Mouse (Mus musculus): Measurements from ENCODE around the gene Tyms. TPM values are rescaled to one million over a fixed set of nuclear protein-coding genes. Genes with fewer than 3 reads are reported as not detected.
A peak's percentile ranks its signal among the peaks of the same experiment; 100 is the strongest.

Tyms gene
- polyA plus RNA-seq, 1 experiment from 2014 or later = 224 TPM

GRCm38 (mm10) chr5:30012726-30013503 lies 60.5 kb downstream of the Tyms start, which contains the start of gene Il6:
TSS of gene Il6 (plus strand) at chr5:30013114.
- ATAC-seq (ENCODE audit: insufficient number of reproducible peaks, low FRiP score, low TSS enrichment, low read depth) = peak; percentile 69; the same call in 1 of the 2 replicates
- H3K4me3 ChIP-seq = no peak within 1 kb of the TSS
- 41% methylated on average over 16 of the region's 16 CpGs for WGBS
- H3K27me3 ChIP-seq = no peaks in the 10 kb centered on the region
- H3K36me3 ChIP-seq = no peaks in the 10 kb centered on the region
- no peaks in the 10 kb centered on the region for H3K9me3 ChIP-seq
- no peak within 1 kb of the TSS for H3K4me2 ChIP-seq
- no peak within 1 kb of the TSS for H3K27ac ChIP-seq
- peaks cover 4% of the 10 kb centered on the region for H3K4me1 ChIP-seq
- no peak within 1 kb of the TSS for H3K9ac ChIP-seq

Other genes starting within 250 kb of the Tyms start
- 0.17 and 0.72 TPM in 2 replicates for gene Il6, start 60.5 kb downstream of the Tyms start, polyA plus RNA-seq (2015; fragmentation: Nextera tagmentation; extraction: Ambion mirVana)
- gene Garem2, start 31.5 kb upstream of the Tyms start, polyA plus RNA-seq (2015; fragmentation: Nextera tagmentation; extraction: Ambion mirVana) = 0.36 and 0.41 TPM in 2 replicates
- gene 3110082J24Rik, start 32.5 kb upstream of the Tyms start, polyA plus RNA-seq (2015; fragmentation: Nextera tagmentation; extraction: Ambion mirVana) = not detected in 2 replicates
- gene Hadha, start 81.5 kb upstream of the Tyms start, polyA plus RNA-seq (2015; fragmentation: Nextera tagmentation; extraction: Ambion mirVana) = 130 and 140 TPM in 2 replicates
- gene Hadhb, start 81.6 kb upstream of the Tyms start, polyA plus RNA-seq (2015; fragmentation: Nextera tagmentation; extraction: Ambion mirVana) = 139 and 150 TPM in 2 replicates
- gene Adgrf3, start 132.1 kb upstream of the Tyms start, polyA plus RNA-seq (2015; fragmentation: Nextera tagmentation; extraction: Ambion mirVana) = 0.08 TPM in 1 of 2 replicates, not detected in the other
- gene Selenoi, start 159.0 kb upstream of the Tyms start, polyA plus RNA-seq (2015; fragmentation: Nextera tagmentation; extraction: Ambion mirVana) = 20.8 and 23.1 TPM in 2 replicates
- gene Drc1, start 207.8 kb upstream of the Tyms start, polyA plus RNA-seq (2015; fragmentation: Nextera tagmentation; extraction: Ambion mirVana) = 0.22 and 0.46 TPM in 2 replicates

All from limb, embryonic 15.5 days (tissue).